Mouse (Mus musculus): ENCODE data around the gene Atg10. TPM values are rescaled to one million over a fixed set of nuclear protein-coding genes. Genes with fewer than 3 reads are reported as not detected.

Atg10 gene
- polyA plus RNA-seq, 1 experiment from 2014 or later = 14.7 TPM

Other genes with a start within 250 kb of the Atg10 start
- gene Ssbp2, start 236.3 kb upstream of the Atg10 start, polyA plus RNA-seq (2015; fragmentation: Nextera tagmentation; extraction: Ambion mirVana) = 98.6 and 104 TPM in 2 replicates